ENCODE assay signal across 10 mouse cellular contexts in genomic region chr14:122079428-122079827, GRCm38 (mm10). TPM values are rescaled to one million over a fixed set of nuclear protein-coding genes. Genes with fewer than 3 reads are reported as not detected.
A peak's percentile ranks its signal among the peaks of the same experiment; 100 is the strongest.
DNase-seq lines count a peak whose midpoint lies in the region; ATAC-seq and TF ChIP-seq lines count a peak whose summit lies in the region.
"Had no signal": no experiment of that assay in that cellular context is flagged by ENCODE, and none has a peak within 500 bp of the region (broad histone marks: within the 10 kb centered on the region; RNA-seq: fewer than 3 reads in every experiment).

No protein-coding gene starts in this region.

- ATAC-seq in hindbrain, embryonic 11.5 days (ENCODE audit: low FRiP score), result no peak
- no peak for ATAC-seq in hindbrain, embryonic 16.5 days
- no peak for ATAC-seq in limb, embryonic 11.5 days (ENCODE audit: insufficient number of reproducible peaks, low FRiP score, low TSS enrichment, low read depth)
- no peak for ATAC-seq in activated CD4-positive, CD25-positive, alpha-beta regulatory T cell, adult 4 months

- no peak overlapping the region for H3K9ac ChIP-seq in hindbrain, embryonic 11.5 days (ENCODE audit: low read depth, low read length)
- H3K9ac ChIP-seq in hindbrain, embryonic 16.5 days (ENCODE audit: low read depth, low read length), result no peak overlapping the region
- H3K9ac ChIP-seq in ES-Bruce4 (ENCODE audit: low read depth, poor library complexity, severe bottlenecking), result no peak overlapping the region
- no peak overlapping the region for H3K9ac ChIP-seq in limb, embryonic 11.5 days (ENCODE audit: low read length)
- H3K9ac ChIP-seq: embryonic facial prominence, embryonic 12.5 days; limb, embryonic 12.5 days had no signal

- peak; percentile 63 for TF ChIP-seq CTCF in ES-Bruce4 (IDR thresholded peaks at IDR 0.05; ENCODE audit: low read depth, low read length)

- DNase-seq in hindbrain, embryonic 11.5 days (ENCODE audit: low spot score), result peak; percentile 56
- DNase-seq in c-Kit-negative CD71-positive TER-119-positive erythroid progenitor cells, embryonic 14.5 days (ENCODE audit: low read depth, low spot score), result peak; percentile 24
- DNase-seq in gastrocnemius, postnatal 14 days, result peak; percentile 62
- DNase-seq in limb, embryonic 11.5 days (ENCODE audit: low spot score), result peak; percentile 55
- DNase-seq in right cerebral cortex, postnatal 14 days, result peak; percentile 63

- H3K4me2 ChIP-seq in hindbrain, embryonic 11.5 days (replicated peaks; ENCODE audit: low read depth, low read length), result no peak overlapping the region
- H3K4me2 ChIP-seq in hindbrain, embryonic 16.5 days (ENCODE audit: low read length), result no peak overlapping the region
- H3K4me2 ChIP-seq in limb, embryonic 11.5 days (ENCODE audit: low read depth, severe bottlenecking), result no peak overlapping the region
- H3K4me2 ChIP-seq: embryonic facial prominence, embryonic 12.5 days; limb, embryonic 12.5 days had no signal

- no peak overlapping the region for H3K4me3 ChIP-seq in hindbrain, embryonic 11.5 days (ENCODE audit: low read depth, low read length)
- H3K4me3 ChIP-seq in hindbrain, embryonic 16.5 days (ENCODE audit: low read length), result no peak overlapping the region
- H3K4me3 ChIP-seq in ES-Bruce4 (ENCODE audit: low read depth, low read length), result no peak overlapping the region
- no peak overlapping the region for H3K4me3 ChIP-seq in limb, embryonic 11.5 days (ENCODE audit: low read depth, low read length)
- H3K4me3 ChIP-seq: embryonic facial prominence, embryonic 12.5 days; limb, embryonic 12.5 days had no signal

- intact Hi-C loops in gastrocnemius, postnatal 14 days (cut with DNase I; ENCODE audit: low total_unique reads), result no loop called here

- H3K27me3 ChIP-seq in hindbrain, embryonic 11.5 days (ENCODE audit: control insufficient read depth, insufficient read depth, low read length), result no peaks in the 10 kb centered on the region
- H3K27me3 ChIP-seq in hindbrain, embryonic 16.5 days (replicated peaks; ENCODE audit: control insufficient read depth, insufficient read depth, low read length), result no peaks in the 10 kb centered on the region
- H3K27me3 ChIP-seq in ES-Bruce4 (ENCODE audit: control insufficient read depth, insufficient read depth, low read length, poor library complexity, severe bottlenecking), result no peaks in the 10 kb centered on the region
- H3K27me3 ChIP-seq in limb, embryonic 11.5 days (ENCODE audit: control insufficient read depth, insufficient read depth, low read length), result no peaks in the 10 kb centered on the region
- H3K27me3 ChIP-seq: embryonic facial prominence, embryonic 12.5 days; limb, embryonic 12.5 days had no signal

- no peak overlapping the region for H3K27ac ChIP-seq in hindbrain, embryonic 11.5 days (ENCODE audit: low read depth, low read length)
- no peak overlapping the region for H3K27ac ChIP-seq in hindbrain, embryonic 16.5 days (ENCODE audit: low read depth, low read length)
- no peak overlapping the region for H3K27ac ChIP-seq in ES-Bruce4 (ENCODE audit: insufficient read depth, low read length)
- no peak overlapping the region for H3K27ac ChIP-seq in limb, embryonic 11.5 days (replicated peaks; ENCODE audit: low read depth, low read length)
- H3K27ac ChIP-seq: embryonic facial prominence, embryonic 12.5 days; limb, embryonic 12.5 days had no signal

- no peak for TF ChIP-seq POLR2A in ES-Bruce4 (IDR thresholded peaks at IDR 0.05; ENCODE audit: insufficient read depth, low read length)

- H3K9me3 ChIP-seq in hindbrain, embryonic 11.5 days (ENCODE audit: control insufficient read depth, low read length), result no peaks in the 10 kb centered on the region
- H3K9me3 ChIP-seq in hindbrain, embryonic 16.5 days (ENCODE audit: control insufficient read depth, low read length), result no peaks in the 10 kb centered on the region
- no peaks in the 10 kb centered on the region for H3K9me3 ChIP-seq in ES-Bruce4 (replicated peaks; ENCODE audit: control insufficient read depth, insufficient read depth, low read length, poor library complexity, severe bottlenecking)
- no peaks in the 10 kb centered on the region for H3K9me3 ChIP-seq in limb, embryonic 11.5 days (ENCODE audit: control insufficient read depth, low read length)
- H3K9me3 ChIP-seq: embryonic facial prominence, embryonic 12.5 days; limb, embryonic 12.5 days had no signal

- 47% methylated on average over 6 of the region's 6 CpGs for WGBS in hindbrain, embryonic 11.5 days
- 53% methylated on average over 6 of the region's 6 CpGs for WGBS in hindbrain, embryonic 16.5 days
- WGBS in limb, embryonic 11.5 days, result 47% methylated on average over 6 of the region's 6 CpGs

- no peaks in the 10 kb centered on the region for H3K4me1 ChIP-seq in hindbrain, embryonic 11.5 days (replicated peaks; ENCODE audit: control insufficient read depth, insufficient read depth, low read length)
- no peaks in the 10 kb centered on the region for H3K4me1 ChIP-seq in hindbrain, embryonic 16.5 days (ENCODE audit: control insufficient read depth, insufficient read depth, low read depth, low read length)
- no peaks in the 10 kb centered on the region for H3K4me1 ChIP-seq in ES-Bruce4 (ENCODE audit: control insufficient read depth, insufficient read depth, low read length)
- H3K4me1 ChIP-seq in limb, embryonic 11.5 days (ENCODE audit: control insufficient read depth, insufficient read depth, low read length), result no peaks in the 10 kb centered on the region
- H3K4me1 ChIP-seq: embryonic facial prominence, embryonic 12.5 days had no signal

- H3K36me3 ChIP-seq in hindbrain, embryonic 11.5 days (ENCODE audit: control insufficient read depth, insufficient read depth, low read length), result no peaks in the 10 kb centered on the region
- no peaks in the 10 kb centered on the region for H3K36me3 ChIP-seq in hindbrain, embryonic 16.5 days (ENCODE audit: control insufficient read depth, insufficient read depth, low read length)
- H3K36me3 ChIP-seq in ES-Bruce4 (ENCODE audit: control insufficient read depth, insufficient read depth, low read length, poor library complexity, severe bottlenecking), result no peaks in the 10 kb centered on the region
- no peaks in the 10 kb centered on the region for H3K36me3 ChIP-seq in limb, embryonic 11.5 days (ENCODE audit: control insufficient read depth, insufficient read depth, low read length)
- H3K36me3 ChIP-seq: embryonic facial prominence, embryonic 12.5 days; limb, embryonic 12.5 days had no signal

- TF ChIP-seq EP300 in ES-Bruce4 (IDR thresholded peaks at IDR 0.05; ENCODE audit: insufficient read depth, low read depth, low read length), result no peak

RNA-seq across cellular contexts. Expression of gene Tm9sf2, which starts 27.4 kb away (rescaled TPM):
- polyA plus RNA-seq in hindbrain, embryonic 11.5 days (2014; fragmentation: Nextera tagmentation; extraction: Ambion mirVana), result 130 and 138 TPM in 2 replicates
- 117 and 122 TPM in 2 replicates for polyA plus RNA-seq in hindbrain, embryonic 16.5 days (2015; fragmentation: Nextera tagmentation; extraction: Ambion mirVana)
- 79.7 and 85.3 TPM in 2 replicates for polyA plus RNA-seq in ES-Bruce4 (2011; ENCODE audit: insufficient read depth, insufficient read length, low read depth, missing spikeins)
- total RNA-seq in gastrocnemius, postnatal 14 days (2021), result 10 to 100 TPM; 63.2 to 64.1 TPM
- polyA plus RNA-seq in limb, embryonic 11.5 days (2014; fragmentation: Nextera tagmentation; extraction: Ambion mirVana), result 117 and 119 TPM in 2 replicates
- polyA plus RNA-seq in activated CD4-positive, CD25-positive, alpha-beta regulatory T cell, adult 4 months (2017; shearing (Covaris generic)), result 10 to 100 TPM; 62.7 to 83.6 TPM

RNA-seq across cellular contexts. Expression of gene Timm8a2, which starts 45.0 kb away (rescaled TPM):
- polyA plus RNA-seq in hindbrain, embryonic 11.5 days (2014; fragmentation: Nextera tagmentation; extraction: Ambion mirVana), result not detected in 2 replicates
- not detected in 2 replicates for polyA plus RNA-seq in hindbrain, embryonic 16.5 days (2015; fragmentation: Nextera tagmentation; extraction: Ambion mirVana)
- 0.99 TPM in 1 of 2 replicates, not detected in the other for polyA plus RNA-seq in ES-Bruce4 (2011; ENCODE audit: insufficient read depth, insufficient read length, low read depth, missing spikeins)
- not detected for total RNA-seq in gastrocnemius, postnatal 14 days (2021)
- polyA plus RNA-seq in limb, embryonic 11.5 days (2014; fragmentation: Nextera tagmentation; extraction: Ambion mirVana), result not detected in 2 replicates
- not detected for polyA plus RNA-seq in activated CD4-positive, CD25-positive, alpha-beta regulatory T cell, adult 4 months (2017; shearing (Covaris generic))
- polyA plus RNA-seq: embryonic facial prominence, embryonic 12.5 days; limb, embryonic 12.5 days had no signal
